Mouse (Mus musculus): Measurements from ENCODE around the gene H2al1h. TPM values are rescaled to one million over a fixed set of nuclear protein-coding genes. Genes with fewer than 3 reads are reported as not detected.

The H2al1h gene
- polyA plus RNA-seq (2012; rRNA removed; ENCODE audit: low replicate concordance), result not detected in 2 replicates

GRCm38 (mm10) chrX:11321192-11321591, at the start of gene H2al1h:
Gene H2al1h, plus strand, starts transcription at chrX:11321492.

DNA sequence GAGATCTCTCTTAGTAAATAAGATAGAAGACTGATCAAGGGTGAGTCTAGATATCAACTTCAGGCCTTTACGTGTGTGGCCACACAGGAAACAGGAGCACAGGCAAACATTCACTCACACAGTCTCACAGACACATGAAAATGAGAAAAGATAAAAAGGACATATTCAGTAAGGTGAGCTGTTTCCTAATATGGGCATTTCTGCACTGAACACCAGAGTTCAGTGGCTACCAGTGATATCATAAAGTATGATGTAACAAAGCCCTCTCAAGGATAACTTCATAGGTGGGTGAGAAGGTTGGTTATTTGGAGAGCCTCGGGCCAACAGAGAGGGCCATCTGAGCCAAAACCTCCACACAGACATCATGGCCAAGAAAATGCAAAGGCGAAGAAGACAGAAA, 22.3 kb upstream of the H2al1h start, which contains the start of gene H2al1a:
Gene H2al1a, plus strand, starts transcription at position 301 of the 400 bp plus-strand sequence.

GRCm38 (mm10) chrX:11302132-11302531, 19.2 kb upstream of the H2al1h start, which contains the start of gene H2al1b:
Gene H2al1b, plus strand, starts transcription at chrX:11302432.

DNA sequence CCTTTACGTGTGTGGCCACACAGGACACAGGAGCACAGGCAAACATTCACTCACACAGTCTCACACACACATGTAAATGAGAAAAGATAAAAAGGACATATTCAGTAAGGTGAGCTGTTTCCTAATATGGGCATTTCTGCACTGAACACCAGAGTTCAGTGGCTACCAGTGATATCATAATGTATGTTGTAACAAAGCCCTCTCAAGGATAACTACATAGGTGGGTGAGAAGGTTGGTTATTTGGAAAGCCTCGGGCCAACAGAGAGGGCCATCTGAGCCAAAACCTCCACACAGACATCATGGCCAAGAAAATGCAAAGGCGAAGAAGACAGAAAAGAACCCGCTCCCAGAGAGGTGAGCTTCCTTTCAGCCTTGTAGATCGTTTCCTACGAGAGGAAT, 15.9 kb upstream of the H2al1h start, which contains the start of gene H2al1c:
Gene H2al1c, plus strand, starts transcription at position 301 of the 400 bp plus-strand sequence.

DNA sequence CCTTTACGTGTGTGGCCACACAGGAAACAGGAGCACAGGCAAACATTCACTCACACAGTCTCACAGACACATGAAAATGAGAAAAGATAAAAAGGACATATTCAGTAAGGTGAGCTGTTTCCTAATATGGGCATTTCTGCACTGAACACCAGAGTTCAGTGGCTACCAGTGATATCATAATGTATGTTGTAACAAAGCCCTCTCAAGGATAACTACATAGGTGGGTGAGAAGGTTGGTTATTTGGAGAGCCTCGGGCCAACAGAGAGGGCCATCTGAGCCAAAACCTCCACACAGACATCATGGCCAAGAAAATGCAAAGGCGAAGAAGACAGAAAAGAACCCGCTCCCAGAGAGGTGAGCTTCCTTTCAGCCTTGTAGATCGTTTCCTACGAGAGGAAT, 12.8 kb upstream of the H2al1h start, which contains the start of gene H2al1d:
Gene H2al1d, plus strand, starts transcription at position 301 of the 400 bp plus-strand sequence.

GRCm38 (mm10) chrX:11311634-11312033, 9.7 kb upstream of the H2al1h start, which contains the start of gene H2al1e:
Gene H2al1e, plus strand, starts transcription at chrX:11311934.

GRCm38 (mm10) chrX:11314858-11315257, 6.4 kb upstream of the H2al1h start, which contains the start of gene H2al1f:
Gene H2al1f, plus strand, starts transcription at chrX:11315158.

DNA sequence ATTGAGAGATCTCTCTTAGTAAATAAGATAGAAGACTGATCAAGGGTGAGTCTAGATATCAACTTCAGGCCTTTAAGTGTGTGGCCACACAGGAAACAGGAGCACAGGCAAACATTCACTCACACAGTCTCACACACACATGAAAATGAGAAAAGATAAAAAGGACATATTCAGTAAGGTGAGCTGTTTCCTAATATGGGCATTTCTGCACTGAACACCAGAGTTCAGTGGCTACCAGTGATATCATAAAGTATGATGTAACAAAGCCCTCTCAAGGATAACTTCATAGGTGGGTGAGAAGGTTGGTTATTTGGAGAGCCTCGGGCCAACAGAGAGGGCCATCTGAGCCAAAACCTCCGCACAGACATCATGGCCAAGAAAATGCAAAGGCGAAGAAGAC, 3.3 kb upstream of the H2al1h start, which contains the start of gene H2al1g:
Gene H2al1g, plus strand, starts transcription at position 301 of the 400 bp plus-strand sequence.

DNA sequence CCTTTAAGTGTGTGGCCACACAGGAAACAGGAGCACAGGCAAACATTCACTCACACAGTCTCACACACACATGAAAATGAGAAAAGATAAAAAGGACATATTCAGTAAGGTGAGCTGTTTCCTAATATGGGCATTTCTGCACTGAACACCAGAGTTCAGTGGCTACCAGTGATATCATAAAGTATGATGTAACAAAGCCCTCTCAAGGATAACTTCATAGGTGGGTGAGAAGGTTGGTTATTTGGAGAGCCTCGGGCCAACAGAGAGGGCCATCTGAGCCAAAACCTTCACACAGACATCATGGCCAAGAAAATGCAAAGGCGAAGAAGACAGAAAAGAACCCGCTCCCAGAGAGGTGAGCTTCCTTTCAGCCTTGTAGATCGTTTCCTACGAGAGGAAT, 3.1 kb downstream of the H2al1h start, which contains the start of gene H2al1i:
Gene H2al1i, plus strand, starts transcription at position 301 of the 400 bp plus-strand sequence.

GRCm38 (mm10) chrX:11327522-11327921, 6.2 kb downstream of the H2al1h start, which contains the start of gene H2al1j:
Gene H2al1j, plus strand, starts transcription at chrX:11327822.

Other genes starting within 250 kb of the H2al1h start
- gene H2al1a, start 22.2 kb upstream of the H2al1h start, polyA plus RNA-seq (2012; rRNA removed; ENCODE audit: low replicate concordance), result not detected in 2 replicates
- gene H2al1b, start 19.1 kb upstream of the H2al1h start, polyA plus RNA-seq (2012; rRNA removed; ENCODE audit: low replicate concordance), result not detected in 2 replicates
- not detected in 2 replicates for gene H2al1c, start 15.8 kb upstream of the H2al1h start, polyA plus RNA-seq (2012; rRNA removed; ENCODE audit: low replicate concordance)
- not detected in 2 replicates for gene H2al1d, start 12.7 kb upstream of the H2al1h start, polyA plus RNA-seq (2012; rRNA removed; ENCODE audit: low replicate concordance)
- not detected in 2 replicates for gene H2al1e, start 9.6 kb upstream of the H2al1h start, polyA plus RNA-seq (2012; rRNA removed; ENCODE audit: low replicate concordance)
- not detected in 2 replicates for gene H2al1f, start 6.3 kb upstream of the H2al1h start, polyA plus RNA-seq (2012; rRNA removed; ENCODE audit: low replicate concordance)
- gene H2al1g, start 3.2 kb upstream of the H2al1h start, polyA plus RNA-seq (2012; rRNA removed; ENCODE audit: low replicate concordance), result not detected in 2 replicates
- gene H2al1i, start 3.2 kb downstream of the H2al1h start, polyA plus RNA-seq (2012; rRNA removed; ENCODE audit: low replicate concordance), result not detected in 2 replicates
- not detected in 2 replicates for gene H2al1j, start 6.3 kb downstream of the H2al1h start, polyA plus RNA-seq (2012; rRNA removed; ENCODE audit: low replicate concordance)

Data from mammary gland, adult 2 months (tissue).